Mouse (Mus musculus): ENCODE results near the gene Drosha.

Drosha gene

DNA sequence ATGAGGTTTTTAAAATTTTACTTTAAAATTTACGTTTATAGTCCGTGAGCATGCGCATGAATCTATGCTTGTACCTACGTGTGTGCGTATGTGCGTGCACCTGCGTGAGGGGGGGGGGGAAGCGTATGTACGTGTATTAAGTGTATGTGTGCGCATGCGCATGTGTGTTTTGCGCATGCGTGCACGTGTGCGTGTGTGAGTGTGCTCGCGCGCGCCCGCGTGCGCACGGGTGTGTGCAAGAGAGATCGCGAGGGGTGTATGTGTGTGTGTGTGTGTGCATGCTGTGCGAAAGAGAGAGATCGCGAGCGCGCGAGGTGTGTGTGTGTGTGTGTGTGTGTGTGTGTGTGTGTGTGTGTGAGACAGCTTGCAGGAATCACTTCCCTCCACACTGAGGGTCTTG, 8.8 kb downstream of the Drosha start:
- DNase-seq: no peak

DNA sequence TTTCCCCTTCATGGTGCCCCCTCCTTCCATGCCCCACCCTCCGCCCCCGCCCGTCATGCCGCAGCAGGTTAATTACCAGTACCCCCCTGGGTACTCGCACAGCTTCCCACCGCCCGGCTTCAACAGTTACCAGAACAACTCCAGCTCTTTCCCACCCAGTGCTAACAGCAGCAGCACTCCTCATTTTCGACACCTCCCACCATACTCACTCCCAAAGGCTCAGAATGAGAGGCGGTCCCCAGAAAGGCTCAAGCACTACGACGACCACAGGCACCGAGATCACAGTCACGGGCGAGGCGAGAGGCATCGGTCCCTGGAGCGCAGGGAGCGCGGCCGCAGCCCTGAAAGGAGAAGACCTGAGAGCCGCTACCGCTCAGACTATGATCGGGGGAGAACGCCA, 9.6 kb downstream of the Drosha start:
- DNase-seq: no peak

DNA sequence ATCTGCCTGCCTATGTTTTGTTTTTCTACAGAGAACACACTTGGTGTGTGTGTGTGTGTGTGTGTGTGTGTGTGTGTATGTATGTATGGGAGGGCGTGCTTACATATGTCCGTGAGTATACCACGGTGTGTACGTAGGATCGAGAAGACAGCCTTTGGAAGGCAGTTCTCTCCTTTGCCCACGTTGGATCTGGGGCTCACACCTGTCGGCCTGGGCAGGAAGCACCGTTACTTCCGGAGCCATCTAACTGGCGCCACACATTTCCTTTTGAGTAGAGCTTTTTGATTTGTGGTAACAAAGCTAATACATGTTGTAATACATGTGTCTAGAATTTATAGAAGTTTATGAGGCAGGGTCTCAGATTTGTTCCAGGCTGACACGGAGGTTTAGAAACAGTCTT, 16.1 kb downstream of the Drosha start:
- no peak for DNase-seq

DNA sequence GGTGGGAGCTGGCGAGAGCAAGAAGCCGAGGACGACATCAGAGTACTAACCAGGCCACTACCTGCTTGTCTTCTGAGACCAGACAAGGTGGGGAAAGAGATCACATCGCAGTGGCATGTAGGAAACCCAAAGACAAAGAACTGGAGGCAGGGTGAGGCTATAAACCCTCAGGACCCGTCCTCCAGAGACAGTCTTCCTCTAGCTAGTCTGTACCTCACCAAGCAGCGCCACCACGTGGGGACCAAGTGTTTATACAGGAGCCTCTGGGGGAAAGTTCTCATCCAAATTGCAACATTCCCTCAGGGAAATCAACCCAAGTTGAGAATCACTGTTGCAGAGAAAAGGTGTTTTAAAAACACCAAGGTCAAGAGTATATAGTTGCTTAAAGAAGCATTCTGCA, 18.2 kb downstream of the Drosha start:
- peak in 1 of 2 experiments; percentile 24 for DNase-seq

DNA sequence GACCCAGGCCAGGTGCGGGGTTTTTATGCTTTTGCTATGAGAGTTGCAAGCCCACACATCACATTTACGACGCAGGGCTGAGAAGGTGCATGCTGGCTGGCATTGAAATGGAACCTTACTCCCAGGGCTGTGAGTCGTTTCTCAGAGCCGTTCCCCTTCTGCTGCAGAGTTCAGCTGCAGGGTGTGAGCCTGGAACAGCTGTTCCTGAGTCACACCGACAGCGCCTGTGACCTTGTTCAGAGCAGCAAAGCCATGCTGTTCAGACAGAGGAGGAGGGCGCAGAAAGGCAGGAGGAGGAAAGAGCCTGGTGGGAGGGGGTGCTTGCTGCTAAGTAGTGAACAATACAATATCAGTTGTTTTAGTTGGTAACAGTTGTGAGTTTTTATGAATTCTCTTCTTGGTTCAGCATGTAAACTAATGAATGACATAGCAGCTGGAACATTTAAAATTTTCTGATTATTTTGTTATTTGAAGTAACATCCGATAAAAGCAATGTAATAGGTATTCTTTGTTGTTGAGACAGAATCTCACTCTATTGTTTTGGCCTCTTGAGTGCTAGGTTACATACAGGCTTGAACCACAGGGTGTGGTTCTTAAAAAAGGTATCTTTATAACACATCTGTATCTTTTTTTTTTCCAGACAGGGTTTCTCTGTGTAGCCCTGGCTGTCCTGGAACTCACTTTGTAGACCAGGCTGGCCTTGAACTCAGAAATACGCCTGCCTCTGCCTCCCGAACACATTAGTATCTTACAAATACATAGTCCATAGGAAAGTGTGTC, 23.8 kb downstream of the Drosha start:
- DNase-seq: no peak

DNA sequence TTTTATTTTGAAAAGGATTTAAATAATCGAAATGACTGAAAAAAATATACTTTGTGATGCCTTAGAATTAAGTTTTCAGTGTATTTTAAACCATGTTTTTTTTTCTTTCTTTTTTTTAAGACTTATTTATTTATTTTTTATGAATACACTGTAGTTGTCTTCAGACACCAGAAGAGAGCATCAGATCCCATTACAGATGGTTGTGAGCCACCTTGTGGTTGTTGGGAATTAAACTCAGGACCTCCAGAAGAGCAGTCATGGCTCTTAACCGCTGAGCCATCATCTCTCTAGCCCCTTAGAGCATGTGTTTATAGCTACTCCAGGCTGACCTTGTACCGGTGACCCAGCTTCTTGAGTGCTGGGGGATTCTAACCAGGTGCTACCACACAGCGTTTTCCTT, 24.8 kb downstream of the Drosha start:
- no peak for DNase-seq

DNA sequence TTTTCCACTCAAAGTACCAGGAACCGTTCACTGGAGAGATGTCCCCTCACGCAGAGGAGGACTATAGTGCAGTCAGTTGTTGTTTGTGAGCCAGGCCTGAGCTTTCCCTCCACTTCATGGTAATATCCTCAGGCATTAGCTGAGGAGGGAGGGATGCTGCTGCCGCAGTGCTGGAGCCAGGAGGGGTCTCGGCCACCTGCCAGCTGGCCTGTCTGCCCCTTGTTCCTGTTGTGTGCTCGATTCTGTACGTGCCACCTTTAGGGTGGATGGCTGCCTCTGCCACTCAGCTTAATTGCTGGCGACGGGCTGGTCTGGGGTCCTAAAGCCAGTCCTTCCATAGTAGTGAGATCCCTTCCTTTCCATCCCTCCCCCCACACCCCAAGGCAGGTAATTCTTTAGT, 28.9 kb downstream of the Drosha start:
- DNase-seq: no peak

DNA sequence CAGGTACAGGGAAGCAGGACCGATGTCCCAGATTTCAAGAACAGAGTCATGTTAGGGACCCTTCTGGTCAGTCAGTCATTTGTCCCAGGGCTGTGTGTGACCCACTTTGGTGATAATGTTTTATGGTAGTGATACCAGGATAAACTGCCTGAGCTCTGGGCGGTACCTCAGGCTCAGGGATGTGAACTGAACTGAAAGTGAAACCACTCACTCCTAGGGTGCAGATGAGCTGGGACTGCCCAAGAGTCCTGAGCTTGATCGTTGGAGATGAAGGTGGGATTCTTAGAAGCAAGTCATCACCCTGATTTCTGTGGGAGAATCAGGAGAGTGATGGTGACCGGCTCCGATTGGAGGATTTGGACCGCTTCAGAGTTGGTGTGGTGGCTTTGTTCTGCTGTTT, 32.2 kb downstream of the Drosha start:
- DNase-seq: no peak

DNA sequence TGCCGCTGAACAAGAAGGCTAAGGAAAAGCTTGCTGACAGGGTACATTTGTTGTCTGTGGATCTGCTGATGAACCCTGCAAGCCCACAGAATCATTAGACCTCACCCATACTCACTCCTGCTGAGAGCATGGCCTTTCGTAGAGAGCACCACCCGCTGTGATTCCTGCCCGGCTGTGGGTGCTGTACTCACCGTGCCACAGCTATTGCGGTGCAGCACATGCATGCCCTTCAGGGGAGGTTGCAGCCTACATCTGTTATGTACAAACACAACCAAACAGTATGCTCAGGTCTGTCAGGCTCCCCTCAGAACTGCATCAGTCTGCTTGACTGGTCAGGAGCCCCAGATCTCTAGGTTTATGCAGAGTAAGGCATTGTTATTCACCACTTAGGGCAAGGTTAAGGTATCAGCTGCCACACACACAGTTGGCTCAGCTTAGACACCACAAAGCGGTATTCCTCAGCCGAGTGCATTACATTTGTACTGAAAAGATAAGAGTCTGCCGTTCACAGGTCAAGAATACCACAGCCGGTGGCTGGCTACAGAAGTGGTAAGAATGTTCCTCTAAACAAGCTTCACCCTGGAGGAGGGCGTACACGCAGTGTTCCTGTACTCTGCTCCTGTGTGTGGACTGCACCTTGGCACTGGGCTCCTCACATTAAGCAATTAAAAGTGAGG, 33.4 kb downstream of the Drosha start:
- no peak for DNase-seq

DNA sequence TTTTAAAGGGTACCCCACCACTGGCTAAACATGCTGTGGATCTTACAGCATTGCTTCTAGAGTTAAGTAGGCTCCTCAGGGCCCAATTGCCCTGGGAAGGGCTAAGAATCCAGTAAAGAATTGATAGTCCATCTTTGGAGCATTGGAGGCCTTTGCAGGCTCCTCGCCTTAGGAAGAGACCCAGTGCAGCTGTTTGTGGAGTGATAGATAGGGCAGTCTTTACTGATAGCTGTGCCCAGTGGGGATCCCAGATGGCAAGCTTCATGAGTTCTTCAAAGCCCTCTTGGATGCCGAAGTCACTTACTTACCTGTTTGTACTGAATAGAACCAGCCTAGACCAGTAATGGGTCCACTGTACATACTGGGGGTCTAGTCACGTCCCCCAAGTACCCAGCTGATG, 34.0 kb downstream of the Drosha start:
- DNase-seq: no peak

DNA sequence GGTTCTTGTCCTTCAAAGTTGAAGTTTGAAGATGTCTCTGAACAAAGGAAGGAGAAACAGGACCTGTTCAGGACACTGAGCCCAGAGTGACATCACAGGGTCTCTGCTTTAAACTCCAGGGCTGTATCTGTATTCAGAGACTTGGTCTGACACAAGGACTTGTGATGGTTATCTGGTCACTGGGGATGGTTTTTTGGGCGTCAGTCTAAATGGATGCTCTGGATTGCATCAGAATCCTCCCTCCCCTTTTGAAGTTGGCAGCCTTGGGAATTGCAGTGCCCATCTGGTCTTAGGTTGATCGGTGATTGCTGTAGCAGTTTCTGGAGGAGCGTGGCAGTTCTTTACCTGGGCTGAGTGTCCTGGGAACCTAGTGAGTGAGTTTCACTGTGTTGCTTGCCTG, 37.4 kb downstream of the Drosha start:
- no peak for DNase-seq

DNA sequence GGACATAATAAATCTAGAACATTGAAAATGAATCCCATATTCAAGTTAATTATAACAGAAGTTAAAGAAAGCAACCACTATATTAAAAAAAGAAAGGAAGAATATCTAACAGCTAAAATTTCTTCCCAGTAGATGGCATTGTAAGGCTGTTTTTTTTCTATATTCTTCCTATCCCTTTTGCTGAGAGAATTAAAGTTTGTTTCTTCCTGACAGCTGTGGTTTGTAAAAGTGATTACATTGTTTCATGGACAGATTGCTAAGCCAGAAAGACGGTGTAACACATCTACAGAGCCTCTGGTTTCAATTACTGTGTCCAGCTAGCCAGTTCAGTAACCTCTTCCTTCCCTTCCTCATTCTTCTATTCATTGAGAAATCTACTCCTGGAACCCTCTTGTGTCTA, 39.1 kb downstream of the Drosha start:
- no peak for DNase-seq

DNA sequence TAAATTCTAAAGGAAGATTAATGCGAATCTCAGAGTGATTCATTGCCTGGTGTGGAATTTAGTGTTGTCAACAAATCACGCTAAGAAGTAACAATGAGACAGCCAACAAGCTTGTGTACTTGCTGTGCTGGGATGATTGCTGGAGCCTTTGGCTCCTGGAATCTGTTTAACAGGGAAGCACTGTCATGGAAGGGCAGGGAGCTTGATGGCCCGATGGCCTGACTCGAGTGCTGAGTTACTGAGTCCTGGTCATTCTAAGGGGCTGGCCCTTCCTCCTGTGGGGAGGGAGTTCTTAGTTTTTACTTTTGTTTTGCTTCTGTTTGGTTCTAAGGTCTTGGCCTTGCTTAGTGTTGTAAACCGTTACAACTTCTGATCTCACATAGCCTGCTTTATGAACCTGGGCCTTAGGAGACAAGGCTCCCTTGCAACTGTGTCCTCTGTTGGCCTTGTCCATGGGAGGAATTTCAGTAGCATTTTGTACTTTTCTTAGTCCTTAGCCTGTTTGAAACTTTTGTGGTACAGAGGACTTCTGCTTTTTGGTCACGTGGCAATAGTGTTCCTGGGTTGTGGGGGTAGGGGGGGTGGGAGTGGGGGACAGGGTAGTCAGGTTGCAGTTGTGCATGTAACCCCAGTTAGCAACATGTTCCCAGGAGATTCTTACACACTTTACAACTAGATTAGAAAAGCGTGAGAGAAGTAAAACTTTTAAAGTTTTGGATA, 41.1 kb downstream of the Drosha start:
- peak in 1 of 2 experiments; percentile 19 for DNase-seq

DNA sequence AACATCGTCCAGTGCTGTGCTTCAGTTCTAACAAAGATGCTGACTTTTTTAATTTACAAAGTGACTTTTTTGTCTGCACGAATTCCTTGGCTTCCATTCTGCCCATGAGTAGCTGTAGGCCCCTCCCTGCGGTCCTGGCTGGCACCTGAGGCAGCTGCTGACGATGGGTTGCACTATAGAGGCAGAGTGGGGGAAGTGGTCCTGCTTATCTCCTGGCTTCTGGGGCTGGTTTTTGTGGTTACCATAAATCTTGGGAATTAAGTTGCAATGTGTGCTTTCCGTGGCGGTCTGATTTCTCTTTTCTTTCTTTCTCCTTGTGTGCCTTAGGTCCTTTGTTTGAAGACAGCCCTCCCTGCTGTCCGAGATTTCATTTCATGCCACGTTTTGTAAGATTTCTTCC, 42.7 kb downstream of the Drosha start:
- no peak for DNase-seq

DNA sequence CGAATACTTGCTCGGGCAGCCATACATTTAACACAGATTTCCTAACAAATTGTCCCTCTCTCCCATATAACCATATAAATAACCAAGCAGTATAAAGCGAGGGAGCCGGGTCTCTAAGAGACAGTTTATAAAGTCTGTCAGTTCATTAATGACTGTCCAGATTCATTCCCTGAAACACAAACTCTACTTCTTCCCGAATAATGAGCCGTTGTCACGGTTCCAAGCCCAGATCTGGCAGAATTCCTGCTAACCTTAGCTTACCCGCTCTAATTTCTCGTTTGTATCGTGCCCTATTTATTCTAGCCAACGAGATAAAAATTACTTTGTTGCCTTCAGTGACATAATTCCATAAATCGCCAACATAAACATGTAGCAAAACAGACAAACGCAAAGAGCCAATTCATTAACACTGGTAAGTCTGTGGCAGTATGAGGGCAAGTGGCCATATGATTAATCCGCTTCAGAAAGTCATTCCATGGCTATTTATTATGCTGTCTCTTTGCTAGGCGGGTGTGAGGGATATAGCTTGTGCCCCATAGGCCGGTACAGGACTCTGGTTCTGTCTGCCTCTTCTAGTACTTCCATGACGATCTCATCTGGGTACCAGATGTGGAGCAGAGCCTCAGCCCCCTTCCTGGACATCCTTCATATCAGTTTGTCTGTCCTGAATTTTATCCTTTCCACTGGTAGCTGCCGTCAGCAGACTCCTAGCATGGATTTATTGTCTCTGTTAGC, 51.0 kb downstream of the Drosha start:
- peak; percentile 59 to 67 for DNase-seq

DNA sequence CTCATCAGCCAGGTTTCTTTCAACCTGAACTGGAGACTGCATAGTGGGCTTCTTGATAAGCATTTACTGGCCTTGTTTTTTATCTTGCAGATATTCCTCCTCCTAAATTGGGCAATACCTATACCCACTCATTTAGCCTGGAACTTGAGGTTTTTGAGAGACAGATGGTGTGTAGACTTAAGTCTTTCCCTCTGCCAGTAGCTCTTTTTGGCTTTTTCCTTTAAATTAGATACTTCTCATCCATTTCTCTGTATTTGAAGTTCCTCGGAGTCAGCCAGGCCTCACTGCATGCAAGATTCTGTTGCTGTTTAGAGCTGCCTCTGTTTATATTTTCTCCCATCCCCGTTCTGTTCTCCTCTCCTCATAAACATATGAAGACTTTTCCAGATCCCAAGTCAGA, 51.7 kb downstream of the Drosha start:
- no peak for DNase-seq

DNA sequence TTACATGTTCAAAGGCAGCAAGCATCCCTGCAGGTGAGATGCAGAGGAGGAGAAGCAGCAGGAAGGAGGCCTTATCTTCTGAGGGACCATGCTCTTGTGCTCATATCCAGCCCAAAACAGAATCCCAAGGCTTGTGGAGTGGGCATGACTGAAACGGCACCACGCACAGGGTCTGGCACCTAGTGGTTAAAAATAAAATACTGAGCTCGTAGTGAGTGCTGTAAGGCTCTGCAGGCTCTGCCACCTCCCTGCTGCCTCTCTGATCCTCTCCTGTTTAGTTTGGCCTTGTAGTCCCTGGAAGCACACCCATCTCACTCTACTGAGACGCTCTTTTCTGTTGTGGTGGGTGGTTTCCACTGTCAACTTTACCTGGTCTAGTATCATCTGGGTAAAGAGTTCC, 52.3 kb downstream of the Drosha start:
- DNase-seq: no peak

DNA sequence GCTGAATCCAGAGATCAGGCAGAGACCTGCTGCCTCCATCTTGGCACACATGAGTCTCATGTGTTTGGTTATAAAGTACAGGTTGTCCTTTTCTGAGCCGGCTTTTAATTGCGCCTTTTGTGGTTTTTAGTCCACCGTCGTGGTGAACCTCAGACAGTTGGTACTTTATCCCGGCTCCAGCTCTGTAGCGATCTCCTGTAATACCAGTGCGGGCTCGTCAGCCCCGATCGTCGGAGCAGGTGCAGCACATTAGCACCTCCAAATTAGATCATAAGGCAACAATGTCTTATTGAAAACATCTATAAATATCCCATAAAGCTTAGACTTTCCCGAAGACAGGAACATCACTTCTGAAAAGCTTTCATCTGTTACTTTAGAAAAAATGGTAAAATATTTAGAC, 53.3 kb downstream of the Drosha start:
- no peak for DNase-seq

DNA sequence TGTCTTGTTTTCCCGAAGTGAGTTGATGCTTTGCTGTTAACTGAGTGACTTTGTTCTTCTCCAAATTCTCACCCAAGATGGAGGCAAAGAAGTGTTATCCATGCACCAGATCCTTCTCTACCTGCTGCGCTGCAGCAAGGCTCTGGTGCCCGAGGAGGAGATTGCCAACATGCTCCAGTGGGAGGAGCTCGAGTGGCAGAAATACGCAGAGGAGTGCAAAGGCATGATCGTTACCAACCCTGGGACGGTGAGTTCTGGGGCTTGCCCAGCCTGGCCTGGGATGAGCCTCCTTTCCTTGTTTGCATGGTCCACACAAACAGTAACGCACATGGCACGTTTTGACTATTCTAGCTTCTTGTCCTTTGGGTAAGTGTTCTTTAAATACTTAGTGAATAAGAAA, 54.0 kb downstream of the Drosha start:
- DNase-seq: no peak

DNA sequence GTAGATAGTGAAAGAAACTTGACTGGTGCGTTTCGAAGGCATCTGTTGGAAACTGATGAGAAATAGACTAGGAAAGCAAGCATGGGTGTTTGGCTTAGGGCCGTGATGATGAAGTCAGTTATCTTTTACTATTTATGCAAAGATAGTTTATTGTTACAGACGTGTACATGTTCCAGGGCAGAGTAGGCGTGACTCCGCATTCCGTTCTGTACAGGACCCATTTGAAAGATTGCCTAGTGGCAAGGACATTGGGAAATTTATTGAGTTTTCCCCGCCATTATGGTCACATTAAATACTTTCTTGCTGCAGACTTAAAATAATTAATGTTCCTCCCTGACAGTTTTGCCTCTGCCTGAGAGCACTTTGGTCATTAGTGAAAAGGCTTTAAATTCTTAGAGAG, 55.3 kb downstream of the Drosha start:
- no peak for DNase-seq

DNA sequence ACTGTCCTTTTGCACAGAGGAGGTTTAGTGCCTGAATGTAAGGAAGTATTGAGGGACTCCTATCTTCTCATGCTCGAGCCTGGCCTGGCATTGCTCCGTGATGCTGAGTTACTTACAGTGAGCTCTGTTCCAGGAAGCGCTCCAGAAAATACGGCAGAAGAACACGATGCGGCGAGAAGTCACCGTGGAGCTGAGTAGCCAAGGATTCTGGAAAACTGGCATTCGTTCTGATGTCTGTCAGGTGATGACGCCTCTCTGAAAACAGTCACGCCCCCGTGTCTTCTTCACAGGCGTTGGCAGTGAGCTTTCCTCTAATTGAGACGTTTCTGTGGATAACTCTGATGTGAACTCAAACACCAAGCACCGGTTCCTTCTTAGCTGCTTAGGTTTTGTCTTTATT, 60.2 kb downstream of the Drosha start:
- DNase-seq: no peak

DNA sequence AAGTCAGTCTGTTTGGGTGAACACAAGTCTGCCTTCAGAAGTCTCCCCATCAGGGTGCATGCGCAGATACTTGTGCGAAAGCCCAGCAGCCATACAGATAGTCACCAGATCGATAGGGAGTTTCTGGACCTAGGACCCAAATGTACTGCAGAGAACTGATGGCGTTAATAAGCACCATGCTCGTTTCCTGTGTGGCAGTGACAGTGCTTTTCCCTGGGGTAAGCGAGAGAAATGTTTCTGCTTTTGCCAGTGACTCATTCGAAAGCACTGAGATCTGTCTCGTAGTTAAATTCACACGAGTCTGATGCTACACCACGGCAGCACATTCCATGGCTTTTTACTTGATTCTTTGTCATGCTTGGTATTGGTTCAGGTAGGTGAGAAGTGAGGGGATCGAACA, 60.7 kb downstream of the Drosha start:
- DNase-seq: no peak

DNA sequence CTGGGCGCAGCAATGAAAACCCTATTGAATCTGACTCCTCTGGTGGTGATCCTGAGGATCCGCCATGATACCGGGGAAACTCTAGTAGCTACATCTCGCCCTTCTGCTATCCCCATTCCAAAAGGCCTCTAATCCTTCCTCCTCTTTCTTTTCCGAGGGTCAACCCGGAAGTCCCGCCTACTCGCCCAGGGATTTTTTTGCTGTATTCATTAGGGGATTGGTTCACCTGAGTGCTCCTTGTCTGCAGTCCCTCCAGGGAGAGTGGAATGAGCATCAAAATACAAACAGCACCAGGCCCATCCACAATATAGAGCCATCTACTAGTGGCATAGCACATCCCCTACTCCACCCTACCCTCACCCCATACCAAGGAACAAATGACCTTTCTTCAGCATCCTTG, 62.6 kb downstream of the Drosha start:
- DNase-seq: no peak

All from kidney, postnatal 4 days (tissue).